Comparison of ENCODE assay signal across 23 mouse cellular contexts in genomic region chr6:7716236-7716635, GRCm38 (mm10). TPM values are rescaled to one million over a fixed set of nuclear protein-coding genes. Genes with fewer than 3 reads are reported as not detected.
DNase-seq lines count a peak whose midpoint lies in the region; ATAC-seq and TF ChIP-seq lines count a peak whose summit lies in the region.
"Had no signal": no experiment of that assay in that cellular context is flagged by ENCODE, and none has a peak within 500 bp of the region (broad histone marks: within the 10 kb centered on the region; RNA-seq: fewer than 3 reads in every experiment).

No protein-coding gene starts in this region.

- H3K4me1 ChIP-seq in embryonic facial prominence, embryonic 14.5 days (ENCODE audit: control insufficient read depth, insufficient read depth, low read length): no peaks in the 10 kb centered on the region
- no peaks in the 10 kb centered on the region for H3K4me1 ChIP-seq in embryonic facial prominence, embryonic 10.5 days
- no peaks in the 10 kb centered on the region for H3K4me1 ChIP-seq in kidney, postnatal 0 days (replicated peaks; ENCODE audit: insufficient read depth, low read length)
- no peaks in the 10 kb centered on the region for H3K4me1 ChIP-seq in kidney, embryonic 16.5 days (ENCODE audit: insufficient read depth, low read length)
- no peaks in the 10 kb centered on the region for H3K4me1 ChIP-seq in midbrain, embryonic 14.5 days (ENCODE audit: control insufficient read depth, insufficient read depth, low read length)
- no peaks in the 10 kb centered on the region for H3K4me1 ChIP-seq in midbrain, postnatal 0 days (ENCODE audit: insufficient read depth, low read length)
- H3K4me1 ChIP-seq: embryonic facial prominence, embryonic 15.5 days; midbrain, embryonic 12.5 days; stomach, embryonic 15.5 days had no signal

- H3K36me3 ChIP-seq in embryonic facial prominence, embryonic 14.5 days (ENCODE audit: control insufficient read depth, insufficient read depth, low read length): no peaks in the 10 kb centered on the region
- no peaks in the 10 kb centered on the region for H3K36me3 ChIP-seq in embryonic facial prominence, embryonic 10.5 days (replicated peaks)
- no peaks in the 10 kb centered on the region for H3K36me3 ChIP-seq in kidney, postnatal 0 days (ENCODE audit: insufficient read depth, low read length)
- no peaks in the 10 kb centered on the region for H3K36me3 ChIP-seq in kidney, embryonic 16.5 days (ENCODE audit: insufficient read depth, low read length)
- H3K36me3 ChIP-seq in midbrain, embryonic 14.5 days (ENCODE audit: control insufficient read depth, insufficient read depth, low read length): no peaks in the 10 kb centered on the region
- no peaks in the 10 kb centered on the region for H3K36me3 ChIP-seq in midbrain, postnatal 0 days (ENCODE audit: insufficient read depth, low read length)
- H3K36me3 ChIP-seq: embryonic facial prominence, embryonic 15.5 days; midbrain, embryonic 12.5 days; stomach, embryonic 15.5 days had no signal

- no peaks in the 10 kb centered on the region for H3K27me3 ChIP-seq in embryonic facial prominence, embryonic 14.5 days (replicated peaks; ENCODE audit: control insufficient read depth, insufficient read depth, low read length)
- H3K27me3 ChIP-seq in embryonic facial prominence, embryonic 10.5 days (replicated peaks; ENCODE audit: low read depth, poor library complexity, severe bottlenecking): no peaks in the 10 kb centered on the region
- no peaks in the 10 kb centered on the region for H3K27me3 ChIP-seq in kidney, postnatal 0 days (ENCODE audit: insufficient read depth, low read length)
- H3K27me3 ChIP-seq in kidney, embryonic 16.5 days (ENCODE audit: insufficient read depth, low read length): no peaks in the 10 kb centered on the region
- no peaks in the 10 kb centered on the region for H3K27me3 ChIP-seq in midbrain, embryonic 14.5 days (ENCODE audit: control insufficient read depth, insufficient read depth, low read length)
- H3K27me3 ChIP-seq in midbrain, postnatal 0 days (ENCODE audit: insufficient read depth, low read length): no peaks in the 10 kb centered on the region
- H3K27me3 ChIP-seq: CH12.LX; embryonic facial prominence, embryonic 15.5 days; midbrain, embryonic 12.5 days; stomach, embryonic 15.5 days had no signal

- no peak for TF ChIP-seq CTCF in kidney, postnatal 0 days (IDR thresholded peaks at IDR 0.05; ENCODE audit: low read depth)
- no peak for TF ChIP-seq CTCF in midbrain, postnatal 0 days (IDR thresholded peaks at IDR 0.05)

- 42% methylated on average over 4 of the region's 4 CpGs for WGBS in embryonic facial prominence, embryonic 14.5 days
- 74% methylated on average over 4 of the region's 4 CpGs for WGBS in embryonic facial prominence, embryonic 10.5 days
- WGBS in kidney, postnatal 0 days: 58% methylated on average over 4 of the region's 4 CpGs
- 57% methylated on average over 4 of the region's 4 CpGs for WGBS in kidney, embryonic 16.5 days
- WGBS in midbrain, embryonic 14.5 days: 54% methylated on average over 4 of the region's 4 CpGs
- WGBS in midbrain, postnatal 0 days: 60% methylated on average over 4 of the region's 4 CpGs

- H3K4me3 ChIP-seq in embryonic facial prominence, embryonic 14.5 days (ENCODE audit: low read depth, low read length): no peak overlapping the region
- no peak overlapping the region for H3K4me3 ChIP-seq in embryonic facial prominence, embryonic 10.5 days
- H3K4me3 ChIP-seq in kidney, postnatal 0 days (replicated peaks; ENCODE audit: low read depth, low read length): no peak overlapping the region
- H3K4me3 ChIP-seq in kidney, embryonic 16.5 days (ENCODE audit: low read length): no peak overlapping the region
- H3K4me3 ChIP-seq in midbrain, embryonic 14.5 days (replicated peaks; ENCODE audit: low read depth, low read length): no peak overlapping the region
- H3K4me3 ChIP-seq in midbrain, postnatal 0 days (ENCODE audit: low read depth, low read length): no peak overlapping the region
- H3K4me3 ChIP-seq: embryonic facial prominence, embryonic 15.5 days; midbrain, embryonic 12.5 days; stomach, embryonic 15.5 days had no signal

- H3K9ac ChIP-seq in embryonic facial prominence, embryonic 14.5 days (ENCODE audit: low read depth, low read length): no peak overlapping the region
- no peak overlapping the region for H3K9ac ChIP-seq in kidney, postnatal 0 days (ENCODE audit: low read depth, low read length)
- H3K9ac ChIP-seq in kidney, embryonic 16.5 days (replicated peaks; ENCODE audit: low read length): no peak overlapping the region
- no peak overlapping the region for H3K9ac ChIP-seq in midbrain, embryonic 14.5 days (replicated peaks; ENCODE audit: low read length)
- H3K9ac ChIP-seq in midbrain, postnatal 0 days (replicated peaks; ENCODE audit: low read length, poor library complexity, severe bottlenecking): no peak overlapping the region
- H3K9ac ChIP-seq: embryonic facial prominence, embryonic 15.5 days; midbrain, embryonic 12.5 days; stomach, embryonic 15.5 days had no signal

- H3K27ac ChIP-seq in embryonic facial prominence, embryonic 14.5 days (replicated peaks; ENCODE audit: low read depth, low read length): no peak overlapping the region
- no peak overlapping the region for H3K27ac ChIP-seq in embryonic facial prominence, embryonic 10.5 days (replicated peaks)
- H3K27ac ChIP-seq in kidney, postnatal 0 days: no peak overlapping the region
- no peak overlapping the region for H3K27ac ChIP-seq in kidney, embryonic 16.5 days (ENCODE audit: low read length)
- H3K27ac ChIP-seq in midbrain, embryonic 14.5 days (replicated peaks; ENCODE audit: low read depth, low read length): no peak overlapping the region
- no peak overlapping the region for H3K27ac ChIP-seq in midbrain, postnatal 0 days (ENCODE audit: low read depth, low read length)
- H3K27ac ChIP-seq: embryonic facial prominence, embryonic 15.5 days; midbrain, embryonic 12.5 days; stomach, embryonic 15.5 days had no signal

- H3K4me2 ChIP-seq in embryonic facial prominence, embryonic 14.5 days (ENCODE audit: low read depth, low read length): no peak overlapping the region
- H3K4me2 ChIP-seq in kidney, postnatal 0 days (ENCODE audit: low read length): no peak overlapping the region
- no peak overlapping the region for H3K4me2 ChIP-seq in kidney, embryonic 16.5 days (replicated peaks; ENCODE audit: low read depth, low read length)
- H3K4me2 ChIP-seq in midbrain, embryonic 14.5 days (ENCODE audit: low read length): no peak overlapping the region
- H3K4me2 ChIP-seq in midbrain, postnatal 0 days (ENCODE audit: low read depth, low read length, poor library complexity, severe bottlenecking): no peak overlapping the region
- H3K4me2 ChIP-seq: embryonic facial prominence, embryonic 15.5 days; liver, embryonic 11.5 days; midbrain, embryonic 12.5 days; stomach, embryonic 15.5 days had no signal

- peak; percentile 45 for DNase-seq in embryonic facial prominence, embryonic 14.5 days (ENCODE audit: low spot score)
- no peak for DNase-seq in embryonic facial prominence, embryonic 10.5 days (ENCODE audit: low spot score)
- peak; percentile 29 for DNase-seq in kidney, postnatal 0 days (ENCODE audit: low spot score)
- peak; percentile 30 for DNase-seq in midbrain, embryonic 14.5 days
- no peak for DNase-seq in midbrain, postnatal 0 days (ENCODE audit: low spot score)
- DNase-seq in adrenal gland, postnatal 4 days (ENCODE audit: low spot score in 2 of 2): no peak
- DNase-seq: adrenal gland, adult 8-10 months; cerebellum, adult 11-12 months; cerebellum, adult 9-11 months; gastrocnemius, postnatal 10 days; kidney, adult 2 months; kidney, postnatal 10 days; layer of hippocampus, postnatal 36 days; right cerebral cortex, postnatal 25 days; thymus, postnatal 14 days had no signal

- H3K9me3 ChIP-seq in embryonic facial prominence, embryonic 14.5 days (ENCODE audit: control insufficient read depth, low read length): peaks cover 4% of the 10 kb centered on the region; the same call in 1 of the 2 replicates
- H3K9me3 ChIP-seq in embryonic facial prominence, embryonic 10.5 days: 0 out of 2 replicates have a peak, but pooled peaks cover 4% of the 10 kb centered on the region
- no peaks in the 10 kb centered on the region for H3K9me3 ChIP-seq in kidney, postnatal 0 days (replicated peaks; ENCODE audit: low read length)
- H3K9me3 ChIP-seq in kidney, embryonic 16.5 days (ENCODE audit: low read length): no peaks in the 10 kb centered on the region
- H3K9me3 ChIP-seq in midbrain, embryonic 14.5 days (ENCODE audit: control insufficient read depth, low read length): no peaks in the 10 kb centered on the region
- no peaks in the 10 kb centered on the region for H3K9me3 ChIP-seq in midbrain, postnatal 0 days (ENCODE audit: low read length)
- H3K9me3 ChIP-seq: embryonic facial prominence, embryonic 15.5 days; midbrain, embryonic 12.5 days; stomach, embryonic 15.5 days had no signal

- ATAC-seq in embryonic facial prominence, embryonic 14.5 days (ENCODE audit: low read depth): no peak
- no peak for ATAC-seq in kidney, postnatal 0 days (replicated peaks; ENCODE audit: low FRiP score, low read depth)
- ATAC-seq in kidney, embryonic 16.5 days (ENCODE audit: low FRiP score, low TSS enrichment): no peak
- ATAC-seq in midbrain, embryonic 14.5 days (ENCODE audit: low FRiP score, low TSS enrichment): no peak
- no peak for ATAC-seq in midbrain, postnatal 0 days (ENCODE audit: low FRiP score)
- ATAC-seq: activated CD4-positive, CD25-positive, alpha-beta regulatory T cell, adult 4 months; hindbrain, embryonic 16.5 days had no signal

RNA-seq across cellular contexts. Expression of gene Asns, which starts 23.2 kb away (rescaled TPM):
- polyA plus RNA-seq in embryonic facial prominence, embryonic 14.5 days (2014; fragmentation: Nextera tagmentation; extraction: Ambion mirVana): 67.7 and 67.8 TPM in 2 replicates
- polyA plus RNA-seq in embryonic facial prominence, embryonic 10.5 days (2016; fragmentation: Nextera tagmentation; extraction: Ambion mirVana): 83.0 and 90.5 TPM in 2 replicates
- 19.6 and 21.1 TPM in 2 replicates for polyA plus RNA-seq in kidney, postnatal 0 days (2015; fragmentation: Nextera tagmentation; extraction: Ambion mirVana)
- 28.2 and 30.8 TPM in 2 replicates for polyA plus RNA-seq in kidney, embryonic 16.5 days (2015; fragmentation: Nextera tagmentation; extraction: Ambion mirVana)
- polyA plus RNA-seq in midbrain, embryonic 14.5 days (2014; fragmentation: Nextera tagmentation; extraction: Ambion mirVana): 77.9 and 92.0 TPM in 2 replicates
- total RNA-seq in midbrain, postnatal 0 days (2014; rRNA removed): 88.7 and 93.0 TPM in 2 replicates
- 130 and 132 TPM in 2 replicates for polyA plus RNA-seq in midbrain, postnatal 0 days (2015; fragmentation: Nextera tagmentation; extraction: Ambion mirVana)
- 10 to 100 TPM; 29.9 to 34.2 TPM for total RNA-seq in adrenal gland, postnatal 4 days (2021)
- total RNA-seq: CH12.LX had no signal

Comparison
In these comparisons a context has a peak if more than half of its experiments do, and no peak if none do; other contexts are left out.
1. DNase-seq: peak in embryonic facial prominence, embryonic 14.5 days (single experiment), kidney, postnatal 0 days (single experiment) and midbrain, embryonic 14.5 days (single experiment); none in embryonic facial prominence, embryonic 10.5 days (single experiment), midbrain, postnatal 0 days (single experiment) and adrenal gland, postnatal 4 days (0 of 2).